Mouse (Mus musculus) embryonic facial prominence, embryonic 14.5 days (tissue): ENCODE measurements around the gene Mrpl48. TPM values are rescaled to one million over a fixed set of nuclear protein-coding genes. Genes with fewer than 3 reads are reported as not detected.
A peak's percentile ranks its signal among the peaks of the same experiment; 100 is the strongest.

ENCODE experiments used
- ATAC-seq: fragments of 200-750 bp; cut with Nextera tagmentation; 2 replicates; pipeline ENCODE4 v1.8.0; 2017; ENCODE audit warnings: low read depth, moderate number of reproducible peaks, moderate TSS enrichment
- DNase-seq: peaks from one replicate; pipeline ENCODE4 v3.0.0-alpha.2; 2015; ENCODE audit warnings: low spot score
- H3K27ac ChIP-seq: fragments of 300-500 bp; sonication (generic); replicated peaks from 2 replicates; pipeline ENCODE4 v1.5.1; 2014; ENCODE audit warnings: low read depth, mild to moderate bottlenecking, low read length, moderate library complexity
- H3K27me3 ChIP-seq: fragments of 300-500 bp; sonication (generic); replicated peaks from 2 replicates; pipeline ENCODE4 v1.6.1; 2014; ENCODE audit warnings: low read length; ENCODE audit not compliant: control insufficient read depth, insufficient read depth
- H3K36me3 ChIP-seq: fragments of 300-500 bp; sonication (generic); 2 replicates; pipeline ENCODE4 v1.6.1; 2014; ENCODE audit warnings: low read length, mixed read lengths; ENCODE audit not compliant: control insufficient read depth, insufficient read depth
- H3K4me1 ChIP-seq: fragments of 300-500 bp; sonication (generic); 2 replicates; pipeline ENCODE4 v1.6.1; 2014; ENCODE audit warnings: antibody characterized with exemption, low read length; ENCODE audit not compliant: control insufficient read depth, insufficient read depth
- H3K4me2 ChIP-seq: fragments of 300-500 bp; sonication (generic); 2 replicates; pipeline ENCODE4 v1.6.1; 2014; ENCODE audit warnings: low read depth, mild to moderate bottlenecking, low read length, moderate library complexity, mixed read lengths
- H3K4me3 ChIP-seq: fragments of 300-500 bp; sonication (generic); 2 replicates; pipeline ENCODE4 v1.5.1; 2014; ENCODE audit warnings: low read depth, mild to moderate bottlenecking, low read length
- H3K9ac ChIP-seq: fragments of 300-500 bp; sonication (generic); 2 replicates; pipeline ENCODE4 v1.6.1; 2014; ENCODE audit warnings: low read depth, mild to moderate bottlenecking, low read length, moderate library complexity, mixed read lengths
- H3K9me3 ChIP-seq: fragments of 300-500 bp; sonication (generic); 2 replicates; pipeline ENCODE4 v1.6.1; 2016; ENCODE audit warnings: low read length; ENCODE audit not compliant: control insufficient read depth
- WGBS: fragments of 180-500 bp; shearing (Covaris S2); extraction: QIAGEN DNeasy Blood & Tissue Kit; methylation state at CpG from one replicate; pipeline ENCODE4 v1.1.7; 2014; 5-methylcytosine and 5-hydroxymethylcytosine counted together
- polyA plus RNA-seq: library from polyadenylated mRNA; unstranded; fragments of >200 nt; fragmentation: Nextera tagmentation; extraction: Ambion mirVana; gene quantifications from 2 replicates; pipeline ENCODE4 v1.2.1, GENCODE M21; 2014

Mrpl48 gene
- polyA plus RNA-seq, 1 experiment from 2014 or later: 84.5 TPM

GRCm38 (mm10) chr7:100645147-100645546 lies 37.0 kb upstream of the Mrpl48 start:
- 0 out of 2 replicates have a peak, but pooled peaks cover 5% of the 10 kb centered on the region for H3K36me3 ChIP-seq
- H3K27ac ChIP-seq: no peak overlapping the region
- DNase-seq (peak; percentile 67), ATAC-seq (peak; percentile 39; the same call in 1 of the 2 replicates)
- no peaks in the 10 kb centered on the region for H3K27me3 ChIP-seq
- H3K4me3 ChIP-seq: no peak overlapping the region
- WGBS: 40% methylated on average over 3 of the region's 3 CpGs
- no peaks in the 10 kb centered on the region for H3K9me3 ChIP-seq
- no peak overlapping the region for H3K9ac ChIP-seq
- H3K4me2 ChIP-seq: no peak overlapping the region
- H3K4me1 ChIP-seq: no peaks in the 10 kb centered on the region

DNA sequence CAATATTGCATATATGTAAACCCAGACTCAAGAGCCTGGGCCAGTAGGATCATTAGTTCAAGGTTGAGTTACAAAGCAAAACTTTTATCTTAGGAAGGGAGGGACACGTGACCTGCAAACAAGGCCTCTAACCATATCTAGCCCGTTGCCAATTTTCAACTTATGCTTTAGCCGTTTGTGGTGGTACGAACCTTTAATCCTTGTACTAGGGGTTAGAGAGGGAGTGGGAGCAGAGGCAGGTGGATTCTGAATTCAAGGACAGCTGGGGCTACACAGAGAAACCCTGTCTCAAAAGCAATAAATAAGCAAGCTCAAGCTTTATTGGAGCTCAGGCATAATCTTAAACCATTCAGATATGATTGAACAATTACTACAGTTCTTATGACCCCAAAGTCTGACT lies 34.3 kb upstream of the Mrpl48 start:
- Histone ChIP-seq H3K27me3 (no peaks in the 10 kb centered on the region), H3K4me1 (no peaks in the 10 kb centered on the region), H3K4me2 (no peak overlapping the region), H3K4me3 (no peak overlapping the region), H3K9ac (no peak overlapping the region), H3K36me3 (peaks cover 22% of the 10 kb centered on the region; the same call in 1 of the 2 replicates), H3K27ac (no peak overlapping the region), H3K9me3 (no peaks in the 10 kb centered on the region)
- ATAC-seq (no peak), DNase-seq (no peak)
- 92% methylated on average over 4 of the region's 4 CpGs for WGBS

GRCm38 (mm10) chr7:100637657-100638056 lies 29.6 kb upstream of the Mrpl48 start:
- peak; percentile 67 for DNase-seq

DNA sequence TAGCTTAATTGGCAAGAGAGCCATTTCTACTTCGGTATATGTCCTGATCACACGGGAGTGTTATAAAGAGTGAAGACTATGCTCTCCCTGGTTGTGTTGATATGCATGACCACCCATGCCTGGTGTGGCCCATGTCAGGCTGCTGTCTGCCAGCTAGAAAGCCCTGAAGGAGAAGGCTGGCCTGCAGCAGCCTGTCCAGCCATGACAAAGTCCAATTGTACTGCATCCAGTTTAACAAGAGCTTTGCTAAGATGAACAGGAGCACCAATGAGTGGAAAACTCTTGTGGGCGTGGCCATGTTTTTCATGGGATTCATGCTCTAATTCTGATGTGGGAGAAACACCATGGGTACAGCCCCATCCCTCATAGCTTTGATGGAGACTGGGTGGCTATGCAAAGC lies 16.4 kb upstream of the Mrpl48 start:
- Histone ChIP-seq H3K27ac (no peak overlapping the region), H3K4me3 (no peak overlapping the region), H3K9me3 (no peaks in the 10 kb centered on the region), H3K36me3 (peaks cover 11% of the 10 kb centered on the region; the same call in 1 of the 2 replicates), H3K9ac (no peak overlapping the region), H3K4me2 (no peak overlapping the region), H3K4me1 (no peaks in the 10 kb centered on the region), H3K27me3 (no peaks in the 10 kb centered on the region)
- 75% methylated on average over 3 of the region's 3 CpGs for WGBS
- DNase-seq (no peak), ATAC-seq (no peak)

More at GRCm38 (mm10) chr7:100637657-100638056, 29.6 kb upstream of the Mrpl48 start:
- Histone ChIP-seq H3K9me3 (no peaks in the 10 kb centered on the region), H3K36me3 (peaks cover 42% of the 10 kb centered on the region), H3K27me3 (no peaks in the 10 kb centered on the region), H3K4me1 (no peaks in the 10 kb centered on the region), H3K4me3 (no peak overlapping the region), H3K27ac (no peak overlapping the region), H3K4me2 (no peak overlapping the region), H3K9ac (no peak overlapping the region)
- ATAC-seq: peak; percentile 41; the same call in 1 of the 2 replicates
- WGBS: 0% methylated on average over 1 of the region's 1 CpGs

DNA sequence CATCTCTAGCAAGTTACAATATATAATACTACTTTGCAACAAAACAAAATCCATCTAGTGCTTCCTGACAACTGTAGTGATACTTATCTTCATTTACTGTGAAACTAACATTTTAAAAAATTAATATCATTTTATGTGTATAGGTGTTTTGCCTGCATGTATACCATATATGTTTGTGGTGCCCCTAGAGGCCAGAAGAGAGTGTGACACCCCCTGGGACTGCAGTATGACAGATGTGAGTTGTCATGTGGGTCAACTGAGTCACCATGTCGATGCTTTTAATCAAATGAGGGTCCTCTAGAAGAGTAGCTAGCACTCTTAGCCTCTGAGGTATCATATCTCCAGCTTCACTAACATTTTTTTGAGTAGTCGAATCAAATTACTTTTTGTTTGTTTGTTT lies 14.2 kb upstream of the Mrpl48 start:
- no peak for DNase-seq
- Histone ChIP-seq H3K36me3 (no peaks in the 10 kb centered on the region), H3K4me1 (no peaks in the 10 kb centered on the region), H3K27ac (no peak overlapping the region), H3K4me3 (no peak overlapping the region), H3K27me3 (no peaks in the 10 kb centered on the region), H3K9ac (no peak overlapping the region), H3K9me3 (no peaks in the 10 kb centered on the region), H3K4me2 (no peak overlapping the region)
- WGBS: 76% methylated on average over 2 of the region's 2 CpGs
- ATAC-seq: no peak

- Histone ChIP-seq H3K4me2 (no peak overlapping the region), H3K27ac (no peak overlapping the region), H3K9ac (no peak overlapping the region), H3K4me3 (no peak overlapping the region), H3K27me3 (no peaks in the 10 kb centered on the region), H3K4me1 (no peaks in the 10 kb centered on the region), H3K36me3 (no peaks in the 10 kb centered on the region), H3K9me3 (no peaks in the 10 kb centered on the region)
- ATAC-seq (no peak), DNase-seq (no peak)
- WGBS: 89% methylated on average over 4 of the region's 4 CpGs
Measured at GRCm38 (mm10) chr7:100616121-100616857, 8.2 kb upstream of the Mrpl48 start.

- H3K4me3 ChIP-seq: peak overlapping the region; percentile 94
- no peak for ATAC-seq
Measured at GRCm38 (mm10) chr7:100608910-100609309, 809 bp upstream of the Mrpl48 start.

GRCm38 (mm10) chr7:100607214-100608129 lies 629 bp downstream of the Mrpl48 start, which contains the start of gene Rab6a:
Rab6a (plus strand) TSS chr7:100607410.
- Histone ChIP-seq H3K4me3 (peak within 1 kb of the TSS; percentile 94), H3K27ac (peak within 1 kb of the TSS; percentile 98), H3K27me3 (no peaks in the 10 kb centered on the region), H3K4me1 (peaks cover 12% of the 10 kb centered on the region), H3K4me2 (peak within 1 kb of the TSS; percentile 62), H3K9ac (peak within 1 kb of the TSS; percentile 95), H3K36me3 (no peaks in the 10 kb centered on the region), H3K9me3 (no peaks in the 10 kb centered on the region)
- DNase-seq (peak; percentile 100), ATAC-seq (peak; percentile 97)
- whole genome bisulfite sequencing: 3% methylated on average over 70 of the region's 105 CpGs

More at GRCm38 (mm10) chr7:100608910-100609309, 809 bp upstream of the Mrpl48 start:
- no peak for DNase-seq
- peak overlapping the region; percentile 98; the same call in 1 of the 2 replicates for H3K27ac ChIP-seq
- no peaks in the 10 kb centered on the region for H3K27me3 ChIP-seq
- H3K9me3 ChIP-seq: no peaks in the 10 kb centered on the region
- peaks cover 12% of the 10 kb centered on the region for H3K4me1 ChIP-seq
- peak overlapping the region; percentile 95 for H3K9ac ChIP-seq
- peak overlapping the region; percentile 62 for H3K4me2 ChIP-seq
- H3K36me3 ChIP-seq: no peaks in the 10 kb centered on the region
- WGBS: 23% methylated on average over 4 of the region's 4 CpGs
